Mouse (Mus musculus) heart, embryonic 11.5 days (tissue): ENCODE results near the gene Kifc5b. TPM values are rescaled to one million over a fixed set of nuclear protein-coding genes. Genes with fewer than 3 reads are reported as not detected.

Experiments
- ATAC-seq: fragments of 200-750 bp; cut with Nextera tagmentation; replicated peaks from 2 replicates; pipeline ENCODE4 v1.8.0; 2017; ENCODE audit warnings: moderate library complexity; ENCODE audit not compliant: insufficient number of reproducible peaks, low FRiP score, low TSS enrichment
- H3K27ac ChIP-seq: fragments of 300-500 bp; sonication (generic); 2 replicates; pipeline ENCODE4 v1.5.1; 2014; ENCODE audit warnings: mild to moderate bottlenecking, low read depth, low read length
- H3K27me3 ChIP-seq: fragments of 300-500 bp; sonication (generic); 2 replicates; pipeline ENCODE4 v1.6.1; 2014; ENCODE audit warnings: mild to moderate bottlenecking, low read length, mixed read lengths; ENCODE audit not compliant: control insufficient read depth, insufficient read depth
- H3K36me3 ChIP-seq: fragments of 300-500 bp; sonication (generic); 2 replicates; pipeline ENCODE4 v1.6.1; 2014; ENCODE audit warnings: mild to moderate bottlenecking, low read length, moderate library complexity, mixed read lengths; ENCODE audit not compliant: control insufficient read depth, insufficient read depth
- H3K4me1 ChIP-seq: fragments of 300-500 bp; sonication (generic); 2 replicates; pipeline ENCODE4 v1.6.1; 2014; ENCODE audit warnings: low read length; ENCODE audit not compliant: control insufficient read depth, insufficient read depth
- H3K4me2 ChIP-seq: fragments of 300-500 bp; sonication (generic); 2 replicates; pipeline ENCODE4 v1.6.1; 2014; ENCODE audit warnings: mild to moderate bottlenecking, moderate library complexity
- H3K4me3 ChIP-seq: fragments of 300-500 bp; sonication (generic); 2 replicates; pipeline ENCODE4 v1.5.1; 2014; ENCODE audit warnings: low read depth, low read length
- H3K9ac ChIP-seq: fragments of 300-500 bp; sonication (generic); 2 replicates; pipeline ENCODE4 v1.6.1; 2014; ENCODE audit warnings: mild to moderate bottlenecking, low read depth, low read length, moderate library complexity
- H3K9me3 ChIP-seq: fragments of 300-500 bp; sonication (generic); replicated peaks from 2 replicates; pipeline ENCODE4 v1.6.1; 2016; ENCODE audit warnings: low read length; ENCODE audit not compliant: control insufficient read depth
- WGBS: fragments of 180-500 bp; shearing (Covaris S2); extraction: QIAGEN DNeasy Blood & Tissue Kit; methylation state at CpG from one replicate; pipeline ENCODE4 v1.1.7; 2014; ENCODE audit not compliant: insufficient replicate concordance; 5-methylcytosine and 5-hydroxymethylcytosine counted together
- polyA plus RNA-seq: library from polyadenylated mRNA; unstranded; fragments of >200 nt; fragmentation: Nextera tagmentation; extraction: Ambion mirVana; gene quantifications from 2 replicates; pipeline ENCODE4 v1.2.1, GENCODE M21; 2014

Gene Kifc5b
- 6.3 and 6.9 TPM in 2 replicates for polyA plus RNA-seq

DNA sequence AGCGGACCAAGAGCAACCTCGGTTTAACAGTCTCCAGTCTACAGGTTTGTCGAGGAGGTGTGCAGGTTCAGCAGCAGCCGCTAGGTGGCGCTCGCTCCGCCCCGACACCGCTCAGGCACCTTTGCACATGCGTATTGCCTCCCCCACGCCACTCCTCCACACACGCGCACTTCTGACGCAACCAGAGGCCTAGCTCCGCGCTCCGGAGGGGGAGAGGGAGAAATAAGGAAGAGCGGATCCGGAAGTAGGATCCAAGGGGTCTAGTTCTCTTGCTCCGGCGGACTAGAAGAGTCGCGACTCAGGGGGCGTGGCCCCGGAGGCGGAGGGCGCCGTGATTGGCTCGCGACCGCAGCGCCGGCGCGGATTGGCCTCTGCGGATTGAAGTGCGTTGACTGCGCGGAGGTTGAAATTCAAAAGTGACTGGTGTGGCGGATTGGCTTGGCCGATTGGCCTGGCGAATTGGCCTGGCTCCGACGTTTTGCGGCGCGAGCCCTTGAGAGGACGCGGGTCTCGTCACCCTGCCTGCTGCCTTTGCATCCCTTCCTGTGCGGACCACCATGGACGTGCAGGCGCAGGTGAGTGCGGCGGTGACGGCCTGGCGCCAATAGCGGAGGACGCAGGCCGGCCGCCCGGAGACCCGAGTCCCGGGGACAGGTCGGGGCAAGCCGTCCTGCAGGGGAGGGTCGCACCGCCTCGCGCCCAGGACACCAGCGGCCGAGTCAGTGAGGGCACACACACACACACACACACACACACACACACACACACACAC is at the start of gene Kifc5b:
Kifc5b (plus strand) TSS at position 381 of the 772 bp plus-strand sequence.
- H3K4me3 ChIP-seq = peak within 1 kb of the TSS; percentile 54
- peak; percentile 94 for ATAC-seq
- peaks cover 4% of the 10 kb centered on the region; the same call in 1 of the 2 replicates for H3K4me1 ChIP-seq
- under 1% methylated on average over 71 of the region's 72 CpGs for WGBS
- H3K27ac ChIP-seq = peak within 1 kb of the TSS; percentile 71
- H3K27me3 ChIP-seq = no peaks in the 10 kb centered on the region
- H3K9me3 ChIP-seq = no peaks in the 10 kb centered on the region
- peak within 1 kb of the TSS; percentile 80 for H3K9ac ChIP-seq
- H3K4me2 ChIP-seq = peak within 1 kb of the TSS; percentile 66
- peaks cover 3% of the 10 kb centered on the region; the same call in 1 of the 2 replicates for H3K36me3 ChIP-seq

DNA sequence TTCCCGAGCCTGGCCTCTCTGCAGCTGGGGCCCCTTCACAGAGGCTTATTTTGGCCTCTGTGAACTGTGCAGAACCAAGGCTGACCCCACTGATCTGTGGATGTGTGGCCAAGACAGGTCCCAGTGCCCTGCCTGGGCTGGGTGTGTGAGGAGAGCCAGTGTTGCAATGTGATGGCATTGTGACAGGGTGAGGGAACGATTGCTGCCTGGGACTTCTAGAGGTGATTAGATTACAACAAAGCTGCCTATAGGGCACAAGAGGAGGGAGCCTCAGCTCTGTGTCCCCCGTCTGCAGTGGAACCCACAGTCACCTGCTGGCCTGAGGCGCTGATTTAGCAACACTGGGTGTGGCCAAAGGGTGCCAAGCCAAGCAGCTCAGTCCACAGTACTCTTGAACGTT is 48.1 kb upstream of the Kifc5b start:
- Histone ChIP-seq H3K4me3 (no peak overlapping the region), H3K9ac (peak overlapping the region; percentile 49), H3K4me2 (peak overlapping the region; percentile 51), H3K9me3 (no peaks in the 10 kb centered on the region), H3K4me1 (peaks cover 31% of the 10 kb centered on the region), H3K36me3 (no peaks in the 10 kb centered on the region), H3K27me3 (no peaks in the 10 kb centered on the region), H3K27ac (peak overlapping the region; percentile 94)
- WGBS = 13% methylated on average over 5 of the region's 5 CpGs
- peak; percentile 82 for ATAC-seq

DNA sequence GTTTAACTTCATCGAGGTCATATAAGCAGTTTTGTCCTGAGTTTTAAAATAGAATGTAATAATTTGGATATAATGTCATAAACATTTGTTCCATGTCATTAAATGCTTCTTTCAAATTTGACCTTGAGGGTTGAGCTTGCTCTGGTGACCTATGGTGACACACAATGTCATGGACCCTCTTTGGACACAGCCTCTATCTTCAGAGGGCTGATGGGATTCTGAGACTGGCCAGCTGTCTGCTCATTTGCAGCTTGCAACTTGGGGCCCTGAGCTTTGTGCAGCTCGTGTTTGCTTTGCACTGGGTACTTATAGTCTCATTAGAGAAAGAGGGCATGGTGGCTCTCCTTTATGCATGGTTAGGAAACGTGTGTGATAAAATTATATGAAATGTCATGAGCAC is 44.0 kb upstream of the Kifc5b start:
- H3K4me2 ChIP-seq = no peak overlapping the region
- WGBS = 61% methylated on average over 3 of the region's 3 CpGs

DNA sequence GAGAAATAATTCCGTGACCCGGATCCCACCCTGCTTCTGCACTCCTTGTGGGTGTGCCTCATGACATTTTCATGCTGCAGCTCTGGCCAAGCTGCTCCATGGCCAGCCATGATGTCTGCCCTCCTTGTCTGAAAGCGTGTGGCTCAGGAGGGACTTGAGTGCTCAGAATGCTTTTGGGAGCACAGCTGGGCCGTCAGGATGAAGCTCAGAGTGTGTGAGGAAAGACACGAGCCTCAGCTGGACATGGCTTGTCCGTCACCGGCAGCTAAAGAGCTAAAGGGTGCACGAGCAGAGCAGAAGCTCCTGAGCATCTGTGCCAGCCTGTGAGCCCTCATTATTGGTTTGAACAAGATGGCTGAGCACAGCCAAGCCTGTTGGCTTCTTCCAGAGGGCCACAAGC is 43.4 kb upstream of the Kifc5b start:
- peak overlapping the region; percentile 59 for H3K27ac ChIP-seq
- H3K9me3 ChIP-seq = no peaks in the 10 kb centered on the region
- 58% methylated on average over 8 of the region's 8 CpGs for WGBS
- no peak overlapping the region for H3K4me3 ChIP-seq
- no peak overlapping the region for H3K4me2 ChIP-seq
- H3K36me3 ChIP-seq = no peaks in the 10 kb centered on the region; the same call in 1 of the 2 replicates
- no peaks in the 10 kb centered on the region for H3K27me3 ChIP-seq
- H3K4me1 ChIP-seq = peaks cover 13% of the 10 kb centered on the region
- ATAC-seq = no peak
- H3K9ac ChIP-seq = peak overlapping the region; percentile 56; the same call in 1 of the 2 replicates

More for the DNA sequence above, 44.0 kb upstream of the Kifc5b start:
- no peak for ATAC-seq
- Histone ChIP-seq H3K9ac (no peak overlapping the region), H3K4me1 (peaks cover 13% of the 10 kb centered on the region), H3K9me3 (no peaks in the 10 kb centered on the region), H3K36me3 (no peaks in the 10 kb centered on the region; the same call in 1 of the 2 replicates), H3K27ac (peak overlapping the region; percentile 59; the same call in 1 of the 2 replicates), H3K27me3 (no peaks in the 10 kb centered on the region), H3K4me3 (no peak overlapping the region)

DNA sequence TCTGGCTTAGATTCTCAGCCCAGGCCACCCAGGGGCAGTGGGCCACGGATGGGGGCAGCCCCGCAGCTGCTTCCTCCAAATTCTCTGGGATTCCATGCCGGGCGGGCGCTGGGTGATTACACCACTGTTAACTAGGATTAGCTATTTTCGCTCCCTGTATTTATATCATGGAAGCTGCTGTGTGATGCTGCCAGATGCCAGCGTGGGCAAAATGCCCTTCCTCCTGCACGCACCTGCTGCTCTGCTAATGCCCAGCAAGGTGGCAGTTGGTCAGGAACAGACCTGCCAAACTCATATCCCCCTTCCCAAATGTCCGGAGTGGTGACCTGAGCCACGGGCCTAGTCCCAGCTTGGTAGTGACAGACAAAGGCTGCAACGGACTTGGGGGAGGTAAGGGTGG is 42.3 kb upstream of the Kifc5b start:
- no peak overlapping the region for H3K27ac ChIP-seq
- no peak overlapping the region for H3K4me2 ChIP-seq
- H3K9ac ChIP-seq = no peak overlapping the region
- H3K9me3 ChIP-seq = no peaks in the 10 kb centered on the region
- WGBS = 69% methylated on average over 11 of the region's 11 CpGs
- H3K36me3 ChIP-seq = no peaks in the 10 kb centered on the region; the same call in 1 of the 2 replicates
- H3K4me3 ChIP-seq = no peak overlapping the region
- H3K27me3 ChIP-seq = no peaks in the 10 kb centered on the region
- H3K4me1 ChIP-seq = peaks cover 10% of the 10 kb centered on the region
- no peak for ATAC-seq

DNA sequence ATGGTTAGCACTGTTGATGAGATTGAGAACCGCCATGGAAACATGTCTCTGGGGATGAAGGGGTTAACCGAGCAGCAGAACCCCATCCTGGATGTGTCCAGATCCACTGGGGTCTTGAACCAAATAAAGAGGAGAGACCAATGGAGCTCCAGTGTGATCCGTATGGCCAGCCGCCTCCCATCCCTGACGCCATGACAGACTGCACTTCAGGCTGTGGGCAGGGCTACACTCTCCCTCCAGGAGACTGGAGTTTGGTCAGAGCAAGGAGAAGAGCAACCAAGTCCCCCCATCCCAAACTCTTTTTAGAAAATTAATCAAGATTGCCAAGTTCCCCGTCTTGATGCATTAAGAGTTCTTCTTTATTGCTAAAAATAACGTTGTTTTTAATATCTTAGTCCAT is 39.0 kb upstream of the Kifc5b start:
- no peaks in the 10 kb centered on the region; the same call in 1 of the 2 replicates for H3K9me3 ChIP-seq
- no peaks in the 10 kb centered on the region; the same call in 1 of the 2 replicates for H3K36me3 ChIP-seq
- no peak overlapping the region for H3K27ac ChIP-seq
- H3K4me2 ChIP-seq = no peak overlapping the region
- no peaks in the 10 kb centered on the region for H3K27me3 ChIP-seq
- H3K4me1 ChIP-seq = peaks cover 10% of the 10 kb centered on the region
- WGBS = 70% methylated on average over 7 of the region's 7 CpGs
- H3K9ac ChIP-seq = no peak overlapping the region
- ATAC-seq = no peak
- no peak overlapping the region for H3K4me3 ChIP-seq

DNA sequence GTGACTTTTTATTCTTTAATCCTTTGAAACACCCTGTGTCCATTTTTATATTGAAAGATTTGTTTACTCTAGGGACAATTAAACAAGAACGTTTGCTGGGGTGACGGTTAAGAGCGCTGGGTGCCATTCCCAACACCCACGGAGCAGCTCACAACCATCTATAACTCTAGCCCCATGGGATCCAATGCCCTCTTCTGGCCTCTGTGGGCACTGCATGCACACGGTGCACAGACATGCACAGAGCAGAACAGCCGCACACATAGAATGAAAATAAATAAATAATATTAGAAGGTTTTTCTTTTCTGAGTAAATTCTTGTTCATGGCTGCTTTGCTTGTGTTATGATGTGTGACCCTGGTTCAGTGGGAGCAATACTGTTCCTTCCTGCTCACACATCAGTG is 37.7 kb upstream of the Kifc5b start:
- H3K4me1 ChIP-seq = peaks cover 14% of the 10 kb centered on the region
- no peak for ATAC-seq
- H3K4me2 ChIP-seq = no peak overlapping the region
- 85% methylated on average over 6 of the region's 6 CpGs for WGBS
- no peak overlapping the region for H3K27ac ChIP-seq
- H3K36me3 ChIP-seq = no peaks in the 10 kb centered on the region; the same call in 1 of the 2 replicates
- no peak overlapping the region for H3K9ac ChIP-seq
- no peak overlapping the region for H3K4me3 ChIP-seq
- no peaks in the 10 kb centered on the region for H3K27me3 ChIP-seq
- H3K9me3 ChIP-seq = no peaks in the 10 kb centered on the region; the same call in 1 of the 2 replicates

DNA sequence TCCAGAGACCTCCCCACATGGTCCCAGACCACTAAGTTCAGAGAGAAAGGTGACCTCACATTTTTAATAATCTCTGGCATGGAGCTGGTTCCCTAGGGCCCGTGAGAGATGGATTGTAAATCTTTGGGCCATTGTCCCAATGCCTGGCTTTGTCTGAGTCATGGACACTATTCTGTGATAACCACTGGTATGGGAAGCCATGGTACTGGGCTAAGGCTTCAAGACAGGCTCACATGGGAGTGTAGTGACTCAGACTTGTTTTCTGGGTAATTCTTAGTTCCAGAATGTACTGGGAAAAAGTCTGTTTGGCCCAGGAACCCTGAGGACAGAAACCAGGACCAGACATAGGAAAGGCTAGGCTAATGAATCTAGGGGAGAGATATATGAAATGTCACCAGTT is 34.2 kb upstream of the Kifc5b start:
- Histone ChIP-seq H3K4me3 (no peak overlapping the region), H3K27me3 (no peaks in the 10 kb centered on the region), H3K27ac (no peak overlapping the region), H3K4me2 (no peak overlapping the region), H3K36me3 (no peaks in the 10 kb centered on the region), H3K9me3 (no peaks in the 10 kb centered on the region; the same call in 1 of the 2 replicates), H3K4me1 (peaks cover 29% of the 10 kb centered on the region), H3K9ac (no peak overlapping the region)
- no peak for ATAC-seq
- 74% methylated on average over 1 of the region's 1 CpGs for WGBS
